Mouse (Mus musculus) testis, adult 2 months (tissue): ENCODE data around the gene Aplp2.

Experiments
- CTCF ChIP-seq: fragments of 200-500 bp; IDR thresholded peaks from 2 replicates; pipeline ENCODE4 v1.5.1; 2012; ENCODE audit warnings: low read depth, mild to moderate bottlenecking, inconsistent platforms, low read length, moderate library complexity; ENCODE audit not compliant: control insufficient read depth, insufficient read depth, insufficient replicate concordance
- POLR2A ChIP-seq: fragments of 200-500 bp; IDR thresholded peaks from 2 replicates; pipeline ENCODE4 v1.6.1; 2012; ENCODE audit warnings: low read depth, mild to moderate bottlenecking, inconsistent platforms, low read length, moderate library complexity; ENCODE audit not compliant: control insufficient read depth

- no peak for TF ChIP-seq CTCF
- no peak for TF ChIP-seq POLR2A
Measured at GRCm38 (mm10) chr9:31126079-31126478, 85.5 kb downstream of the Aplp2 start.
